Mouse (Mus musculus): ENCODE data around the gene 1700003E16Rik. TPM values are rescaled to one million over a fixed set of nuclear protein-coding genes. Genes with fewer than 3 reads are reported as not detected.
A peak's percentile ranks its signal among the peaks of the same experiment; 100 is the strongest.

The 1700003E16Rik gene
- polyA plus RNA-seq, 1 experiment = 1.9 TPM

DNA sequence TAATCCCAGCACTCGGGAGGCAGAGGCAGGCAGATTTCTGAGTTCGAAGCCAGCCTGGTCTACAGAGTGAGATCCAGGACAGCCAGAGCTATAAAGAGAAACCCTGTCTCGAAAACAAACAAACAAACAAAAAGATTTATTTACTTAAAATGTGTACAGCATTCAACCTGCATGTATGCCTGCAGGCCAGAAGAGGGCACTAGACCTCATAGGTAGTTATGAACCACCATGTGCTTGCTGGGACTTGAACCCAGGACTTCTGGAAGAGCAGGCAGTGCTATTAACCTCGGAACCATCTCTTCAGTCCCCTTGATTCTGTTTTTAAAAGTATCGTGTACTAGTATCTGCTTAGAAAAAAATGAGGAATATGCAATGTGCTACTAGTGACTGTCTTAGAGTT, 28.8 kb upstream of the 1700003E16Rik start:
- H3K4me2 ChIP-seq (ENCODE audit: low read depth) = no peak overlapping the region
- H3K27me3 ChIP-seq (ENCODE audit: control insufficient read depth, insufficient read depth, insufficient read length) = no peaks in the 10 kb centered on the region
- TF ChIP-seq TCF12 (IDR thresholded peaks at IDR 0.05; ENCODE audit: insufficient read depth, poor library complexity, severe bottlenecking) (no peak), TCF3 (IDR thresholded peaks at IDR 0.05; ENCODE audit: insufficient read length, low read depth) (no peak), MYOG (IDR thresholded peaks at IDR 0.05; ENCODE audit: control insufficient read depth in 1 of 3, insufficient read depth in 1 of 3, insufficient read length in 2 of 3, low read depth in 2 of 3) (no peak), POLR2A (IDR thresholded peaks at IDR 0.05; ENCODE audit: insufficient read length, low read depth) (no peak)
- peaks cover 7% of the 10 kb centered on the region for H3K79me2 ChIP-seq (ENCODE audit: control insufficient read depth, insufficient read depth)
- no peak overlapping the region for H3ac ChIP-seq (ENCODE audit: control insufficient read depth, insufficient read length)
- no peaks in the 10 kb centered on the region for H3K36me3 ChIP-seq (ENCODE audit: control insufficient read depth, insufficient read depth)
- no peak overlapping the region for H3K4me3 ChIP-seq

DNA sequence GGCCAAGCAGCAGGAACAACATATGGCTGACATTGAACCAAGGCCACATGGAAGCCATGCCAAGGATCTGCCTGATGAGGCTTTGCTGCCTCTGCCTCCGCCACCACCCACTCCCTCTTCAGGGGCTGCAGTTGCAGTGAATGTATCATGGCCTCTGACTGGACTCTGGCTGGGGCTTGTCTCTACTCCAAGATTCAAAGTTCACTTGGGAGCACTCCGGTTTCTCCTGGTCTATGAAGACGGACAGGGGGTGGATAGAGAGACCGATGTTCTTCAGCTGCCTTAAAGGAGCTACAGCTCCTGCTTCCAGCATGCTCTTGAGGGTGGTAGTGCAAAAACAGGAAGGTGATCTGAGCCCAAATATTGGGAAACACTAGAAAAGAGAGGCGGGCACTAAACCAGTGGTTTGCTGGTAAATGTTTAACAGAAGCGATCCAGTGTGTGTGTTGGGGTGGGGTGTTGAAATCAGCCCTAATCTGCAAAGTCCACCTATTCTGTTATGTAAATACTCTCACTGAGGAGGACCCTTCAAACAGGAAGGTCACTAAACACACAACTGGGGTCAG, 24.7 kb upstream of the 1700003E16Rik start:
- Histone ChIP-seq H3K36me3 (ENCODE audit: control insufficient read depth, insufficient read depth) (no peaks in the 10 kb centered on the region), H3K27me3 (ENCODE audit: control insufficient read depth, insufficient read depth, insufficient read length) (no peaks in the 10 kb centered on the region), H3K79me2 (ENCODE audit: control insufficient read depth, insufficient read depth) (peaks cover 8% of the 10 kb centered on the region), H3K4me2 (ENCODE audit: low read depth) (no peak overlapping the region), H3K4me3 (no peak overlapping the region), H3ac (ENCODE audit: control insufficient read depth, insufficient read length) (no peak overlapping the region)
- TF ChIP-seq POLR2A (IDR thresholded peaks at IDR 0.05; ENCODE audit: insufficient read length, low read depth) (peak; percentile 24), MYOD1 (IDR thresholded peaks at IDR 0.05; ENCODE audit: control insufficient read depth in 1 of 3, insufficient read length in 2 of 3, low read depth in 2 of 3) (no peak), E2F4 (IDR thresholded peaks at IDR 0.05; ENCODE audit: insufficient read depth) (no peak), TCF12 (IDR thresholded peaks at IDR 0.05; ENCODE audit: insufficient read depth, poor library complexity, severe bottlenecking) (no peak), POLR2AphosphoS2 (IDR thresholded peaks at IDR 0.05; ENCODE audit: insufficient read length, low read depth) (peak; percentile 72)

GRCm38 (mm10) chr6:83132176-83132919, 23.9 kb upstream of the 1700003E16Rik start:
- no peak for TF ChIP-seq E2F4 (IDR thresholded peaks at IDR 0.05; ENCODE audit: insufficient read depth)
- TF ChIP-seq MYOG (IDR thresholded peaks at IDR 0.05; ENCODE audit: control insufficient read depth in 1 of 3, insufficient read depth in 1 of 3, insufficient read length in 2 of 3, low read depth in 2 of 3) = no peak
- TF ChIP-seq POLR2A (IDR thresholded peaks at IDR 0.05; ENCODE audit: insufficient read length, low read depth) = no peak
- peak; percentile 42 for TF ChIP-seq POLR2AphosphoS2 (IDR thresholded peaks at IDR 0.05; ENCODE audit: insufficient read length, low read depth)
- TF ChIP-seq USF1 (IDR thresholded peaks at IDR 0.05; ENCODE audit: low read depth) = peak; percentile 60
- no peak for TF ChIP-seq TCF12 (IDR thresholded peaks at IDR 0.05; ENCODE audit: insufficient read depth, poor library complexity, severe bottlenecking)
- no peak for TF ChIP-seq MAX (IDR thresholded peaks at IDR 0.05; ENCODE audit: low read depth)
- no peak for TF ChIP-seq MYOD1 (IDR thresholded peaks at IDR 0.05; ENCODE audit: control insufficient read depth in 1 of 3, insufficient read length in 2 of 3, low read depth in 2 of 3)
- H3K4me3 ChIP-seq = no peak overlapping the region
- H3K36me3 ChIP-seq (ENCODE audit: control insufficient read depth, insufficient read depth) = no peaks in the 10 kb centered on the region
- H3K79me2 ChIP-seq (ENCODE audit: control insufficient read depth, insufficient read depth) = peaks cover 8% of the 10 kb centered on the region
- no peak overlapping the region for H3ac ChIP-seq (ENCODE audit: control insufficient read depth, insufficient read length)
- H3K4me2 ChIP-seq (ENCODE audit: low read depth) = no peak overlapping the region
- H3K27me3 ChIP-seq (ENCODE audit: control insufficient read depth, insufficient read depth, insufficient read length) = no peaks in the 10 kb centered on the region

DNA sequence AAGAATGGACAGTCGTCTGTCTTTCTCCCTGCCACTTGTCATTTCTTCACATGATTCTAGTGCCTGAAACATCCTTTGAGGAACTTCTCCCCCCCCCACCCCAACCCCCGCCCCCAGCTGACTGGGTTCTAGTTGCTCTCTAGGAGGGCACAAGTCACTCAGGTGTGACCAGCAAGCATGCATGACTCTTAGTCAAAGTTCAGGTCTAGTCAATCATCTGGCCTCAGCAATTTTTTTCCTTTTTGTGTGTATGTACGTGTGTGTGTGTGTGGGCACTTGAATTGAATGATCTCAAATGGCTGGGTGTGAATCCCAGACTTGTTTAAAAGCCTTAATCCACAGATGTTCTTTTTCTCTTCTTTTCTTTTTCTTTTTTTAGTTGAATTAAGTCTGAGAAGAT, 22.0 kb upstream of the 1700003E16Rik start:
- H3K27me3 ChIP-seq (ENCODE audit: control insufficient read depth, insufficient read depth, insufficient read length) = no peaks in the 10 kb centered on the region
- TF ChIP-seq MAX (IDR thresholded peaks at IDR 0.05; ENCODE audit: low read depth) = no peak
- TF ChIP-seq E2F4 (IDR thresholded peaks at IDR 0.05; ENCODE audit: insufficient read depth) = no peak
- H3K4me2 ChIP-seq (ENCODE audit: low read depth) = no peak overlapping the region
- H3K4me3 ChIP-seq = no peak overlapping the region
- H3ac ChIP-seq (ENCODE audit: control insufficient read depth, insufficient read length) = no peak overlapping the region
- H3K36me3 ChIP-seq (ENCODE audit: control insufficient read depth, insufficient read depth) = no peaks in the 10 kb centered on the region
- H3K79me2 ChIP-seq (ENCODE audit: control insufficient read depth, insufficient read depth) = peaks cover 19% of the 10 kb centered on the region

GRCm38 (mm10) chr6:83134951-83135513, 21.2 kb upstream of the 1700003E16Rik start, which contains the start of gene Rtkn:
Gene Rtkn, plus strand, starts transcription at chr6:83135463.
- TF ChIP-seq POLR2A (IDR thresholded peaks at IDR 0.05; ENCODE audit: insufficient read length, low read depth) = no peak
- TF ChIP-seq CEBPB (IDR thresholded peaks at IDR 0.05; ENCODE audit: insufficient read depth, poor library complexity, severe bottlenecking) = no peak
- no peak for TF ChIP-seq E2F4 (IDR thresholded peaks at IDR 0.05; ENCODE audit: insufficient read depth)
- TF ChIP-seq SRF (IDR thresholded peaks at IDR 0.05; ENCODE audit: control insufficient read depth, insufficient read length, low read depth) = no peak
- TF ChIP-seq TCF12 (IDR thresholded peaks at IDR 0.05; ENCODE audit: insufficient read depth, poor library complexity, severe bottlenecking) = no peak
- TF ChIP-seq MAX (IDR thresholded peaks at IDR 0.05; ENCODE audit: low read depth) = no peak
- TF ChIP-seq TCF3 (IDR thresholded peaks at IDR 0.05; ENCODE audit: insufficient read length, low read depth) = no peak
- no peak for TF ChIP-seq USF1 (IDR thresholded peaks at IDR 0.05; ENCODE audit: low read depth)
- TF ChIP-seq MYOG (IDR thresholded peaks at IDR 0.05; ENCODE audit: control insufficient read depth in 1 of 3, insufficient read depth in 1 of 3, insufficient read length in 2 of 3, low read depth in 2 of 3) = no peak
- no peak for TF ChIP-seq MYOD1 (IDR thresholded peaks at IDR 0.05; ENCODE audit: control insufficient read depth in 1 of 3, insufficient read length in 2 of 3, low read depth in 2 of 3)
- no peak for TF ChIP-seq REST (IDR thresholded peaks at IDR 0.05; ENCODE audit: insufficient read depth, insufficient read length)
- TF ChIP-seq POLR2AphosphoS2 (IDR thresholded peaks at IDR 0.05; ENCODE audit: insufficient read length, low read depth) = no peak
- Histone ChIP-seq H3K36me3 (ENCODE audit: control insufficient read depth, insufficient read depth) (no peaks in the 10 kb centered on the region), H3ac (ENCODE audit: control insufficient read depth, insufficient read length) (peak within 1 kb of the TSS; percentile 52), H3K79me2 (ENCODE audit: control insufficient read depth, insufficient read depth) (peaks cover 27% of the 10 kb centered on the region), H3K4me2 (ENCODE audit: low read depth) (peak within 1 kb of the TSS; percentile 84), H3K27me3 (ENCODE audit: control insufficient read depth, insufficient read depth, insufficient read length) (no peaks in the 10 kb centered on the region), H3K4me3 (peak within 1 kb of the TSS; percentile 88)

Measured in myocyte (in vitro differentiated cells).